Mouse (Mus musculus): ENCODE results near the gene Car14.

DNA sequence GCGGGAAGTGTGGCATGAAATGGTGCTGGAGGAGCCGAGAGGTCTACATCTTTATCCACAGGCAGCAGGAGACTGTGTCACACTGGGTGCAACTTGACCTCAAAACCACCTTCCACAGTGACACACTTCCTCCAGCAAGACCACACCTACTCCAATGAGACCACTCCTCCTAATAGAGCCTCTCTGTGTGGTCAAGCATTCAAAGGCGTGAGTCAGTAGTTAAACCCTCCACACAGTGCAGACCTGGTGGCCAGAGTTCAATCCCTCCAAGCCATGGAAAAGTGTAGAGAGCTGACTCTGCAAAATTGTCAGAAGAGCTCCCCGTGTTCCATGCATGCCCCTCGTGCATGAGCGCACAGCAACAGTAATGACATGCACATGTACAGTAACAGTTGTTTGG lies 38.3 kb upstream of the Car14 start:
- TF ChIP-seq FLI1 (IDR thresholded peaks at IDR 0.05; ENCODE audit: low read length) = no peak
- no peak for TF ChIP-seq GATA1 (IDR thresholded peaks at IDR 0.05; ENCODE audit: borderline replicate concordance, low read length)

Data from megakaryocyte, embryonic 14.5 days (primary cell).